Mouse (Mus musculus): Measurements from ENCODE around the gene Sec24d.

DNA sequence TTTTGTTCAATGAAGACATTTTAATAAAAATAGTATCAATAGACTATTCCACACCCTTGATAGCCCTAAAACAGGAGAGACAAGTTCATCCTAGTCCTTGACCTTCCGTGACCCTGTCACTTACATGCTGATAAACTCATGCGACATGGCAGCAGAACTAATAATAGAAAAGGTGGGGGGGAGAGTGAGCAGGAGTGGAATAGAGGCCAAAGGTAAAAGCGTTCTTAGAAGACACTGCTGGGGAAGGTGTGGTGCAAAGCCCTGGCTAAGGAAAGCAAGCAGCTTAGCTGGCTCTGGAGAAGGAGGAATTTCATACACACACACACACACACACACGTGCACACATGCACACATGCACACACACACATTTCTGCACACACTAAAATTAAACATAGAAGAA, 57.1 kb downstream of the Sec24d start:
- TF ChIP-seq CTCF (IDR thresholded peaks at IDR 0.05; ENCODE audit: low read depth), result no peak
- TF ChIP-seq EP300 (IDR thresholded peaks at IDR 0.05; ENCODE audit: low read depth), result no peak

Measured in liver, embryonic 14.5 days (tissue).